Mouse (Mus musculus): ENCODE measurements around the gene Tmem169. TPM values are rescaled to one million over a fixed set of nuclear protein-coding genes. Genes with fewer than 3 reads are reported as not detected.

Tmem169 gene
- polyA plus RNA-seq, 1 experiment from 2014 or later: 4.7 TPM

DNA sequence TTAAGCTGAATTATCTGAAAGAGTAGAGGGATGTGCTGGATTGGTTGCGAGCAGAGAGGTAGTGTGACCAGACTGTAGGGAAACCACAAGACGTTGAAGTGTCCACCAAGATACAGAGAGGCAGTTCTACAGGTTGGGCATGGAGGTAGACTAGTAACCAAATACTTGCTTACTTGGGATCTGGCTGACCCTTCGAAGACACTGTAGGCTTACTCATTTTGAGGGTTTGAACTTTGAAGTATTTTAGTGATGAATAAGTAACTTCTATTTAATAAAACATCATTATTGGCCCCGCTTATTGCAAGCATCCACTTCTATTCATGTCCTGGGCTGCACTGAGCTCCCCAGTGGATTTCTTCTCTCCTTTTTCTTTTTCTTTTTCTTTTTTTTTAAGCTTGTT lies 7.3 kb downstream of the Tmem169 start:
- WGBS: 95% methylated on average over 4 of the region's 4 CpGs
- no peak for DNase-seq (ENCODE audit: low spot score)
- Histone ChIP-seq H3K27me3 (ENCODE audit: low read depth, poor library complexity, severe bottlenecking) (no peaks in the 10 kb centered on the region), H3K4me1 (peaks cover 8% of the 10 kb centered on the region), H3K9me3 (replicated peaks) (no peaks in the 10 kb centered on the region), H3K4me3 (no peak overlapping the region), H3K27ac (no peak overlapping the region), H3K36me3 (no peaks in the 10 kb centered on the region)

GRCm38 (mm10) chr1:72291925-72292324 lies 7.8 kb downstream of the Tmem169 start:
- no peak overlapping the region for H3K4me3 ChIP-seq
- H3K36me3 ChIP-seq: no peaks in the 10 kb centered on the region
- H3K27me3 ChIP-seq (ENCODE audit: low read depth, poor library complexity, severe bottlenecking): no peaks in the 10 kb centered on the region
- WGBS: 88% methylated on average over 2 of the region's 2 CpGs
- H3K27ac ChIP-seq: no peak overlapping the region
- peaks cover 3% of the 10 kb centered on the region for H3K4me1 ChIP-seq
- H3K9me3 ChIP-seq (replicated peaks): no peaks in the 10 kb centered on the region
- no peak for DNase-seq (ENCODE audit: low spot score)

GRCm38 (mm10) chr1:72293869-72294663 lies 9.9 kb downstream of the Tmem169 start:
- H3K27ac ChIP-seq: no peak overlapping the region
- H3K36me3 ChIP-seq: no peaks in the 10 kb centered on the region
- WGBS: 73% methylated on average over 4 of the region's 4 CpGs
- H3K4me3 ChIP-seq: no peak overlapping the region
- H3K27me3 ChIP-seq (ENCODE audit: low read depth, poor library complexity, severe bottlenecking): no peaks in the 10 kb centered on the region
- H3K4me1 ChIP-seq: no peaks in the 10 kb centered on the region
- H3K9me3 ChIP-seq (replicated peaks): no peaks in the 10 kb centered on the region
- DNase-seq (ENCODE audit: low spot score): no peak

GRCm38 (mm10) chr1:72295746-72296145 lies 11.6 kb downstream of the Tmem169 start:
- DNase-seq (ENCODE audit: low spot score): no peak
- no peaks in the 10 kb centered on the region for H3K27me3 ChIP-seq (ENCODE audit: low read depth, poor library complexity, severe bottlenecking)
- H3K9me3 ChIP-seq (replicated peaks): no peaks in the 10 kb centered on the region
- H3K36me3 ChIP-seq: no peaks in the 10 kb centered on the region
- 85% methylated on average over 8 of the region's 8 CpGs for WGBS
- no peak overlapping the region for H3K4me3 ChIP-seq
- H3K27ac ChIP-seq: no peak overlapping the region
- H3K4me1 ChIP-seq: no peaks in the 10 kb centered on the region

DNA sequence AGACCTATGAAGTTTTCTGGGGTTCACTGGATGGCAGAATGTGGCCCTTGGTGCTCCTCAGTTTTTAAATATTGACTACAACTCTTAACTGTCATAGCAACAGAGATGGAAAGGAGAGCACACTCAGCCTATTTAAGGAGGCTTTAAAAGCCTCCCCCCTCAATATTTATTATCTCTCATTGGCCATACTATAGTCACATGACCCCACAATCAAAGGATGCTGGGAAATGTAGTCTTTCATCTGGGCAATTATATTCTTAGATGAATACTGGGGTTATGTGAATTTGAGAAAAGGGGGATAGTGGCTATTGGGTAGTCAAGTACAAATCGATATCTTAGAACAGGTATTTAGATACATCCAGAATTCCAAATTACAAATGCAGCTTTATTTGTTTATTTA lies 17.7 kb downstream of the Tmem169 start:
- Histone ChIP-seq H3K27me3 (ENCODE audit: low read depth, poor library complexity, severe bottlenecking) (no peaks in the 10 kb centered on the region), H3K4me3 (no peak overlapping the region), H3K36me3 (no peaks in the 10 kb centered on the region), H3K4me1 (no peaks in the 10 kb centered on the region), H3K9me3 (replicated peaks) (no peaks in the 10 kb centered on the region), H3K27ac (no peak overlapping the region)
- DNase-seq (ENCODE audit: low spot score): no peak
- WGBS: 88% methylated on average over 1 of the region's 1 CpGs

DNA sequence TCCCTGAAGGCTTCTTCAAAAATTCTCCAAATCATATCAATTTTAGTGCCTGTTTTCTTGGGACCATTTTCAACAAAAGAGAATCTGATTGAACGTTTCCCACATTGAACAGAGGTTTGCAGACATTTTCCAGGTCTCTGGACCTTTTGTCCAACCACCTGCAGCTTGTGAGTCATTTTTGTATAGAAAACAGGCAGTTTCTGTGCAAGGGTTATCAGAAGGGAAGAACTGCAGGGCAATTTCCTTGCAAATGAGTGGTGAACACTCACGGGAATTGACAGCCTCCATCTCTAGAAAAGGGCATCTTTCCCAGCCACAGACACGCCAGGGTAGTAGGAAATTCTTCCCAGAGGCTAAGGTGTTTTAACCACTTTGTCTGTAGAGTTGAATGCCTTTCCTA lies 22.1 kb downstream of the Tmem169 start:
- no peaks in the 10 kb centered on the region for H3K27me3 ChIP-seq (ENCODE audit: low read depth, poor library complexity, severe bottlenecking)
- H3K4me3 ChIP-seq: no peak overlapping the region
- H3K4me1 ChIP-seq: peaks cover 28% of the 10 kb centered on the region
- DNase-seq (ENCODE audit: low spot score): no peak
- H3K36me3 ChIP-seq: peaks cover 7% of the 10 kb centered on the region
- peak overlapping the region; percentile 95; the same call in 1 of the 2 replicates for H3K27ac ChIP-seq
- H3K9me3 ChIP-seq (replicated peaks): no peaks in the 10 kb centered on the region
- 77% methylated on average over 3 of the region's 3 CpGs for WGBS

GRCm38 (mm10) chr1:72306679-72307181 lies 22.6 kb downstream of the Tmem169 start:
- H3K27me3 ChIP-seq (ENCODE audit: low read depth, poor library complexity, severe bottlenecking): no peaks in the 10 kb centered on the region
- peaks cover 11% of the 10 kb centered on the region for H3K36me3 ChIP-seq
- no peaks in the 10 kb centered on the region for H3K9me3 ChIP-seq (replicated peaks)
- 3% methylated on average over 11 of the region's 11 CpGs for WGBS
- H3K4me1 ChIP-seq: peaks cover 28% of the 10 kb centered on the region
- peak overlapping the region; percentile 95 for H3K27ac ChIP-seq
- H3K4me3 ChIP-seq: peak overlapping the region; percentile 65
- DNase-seq (ENCODE audit: low spot score): no peak

DNA sequence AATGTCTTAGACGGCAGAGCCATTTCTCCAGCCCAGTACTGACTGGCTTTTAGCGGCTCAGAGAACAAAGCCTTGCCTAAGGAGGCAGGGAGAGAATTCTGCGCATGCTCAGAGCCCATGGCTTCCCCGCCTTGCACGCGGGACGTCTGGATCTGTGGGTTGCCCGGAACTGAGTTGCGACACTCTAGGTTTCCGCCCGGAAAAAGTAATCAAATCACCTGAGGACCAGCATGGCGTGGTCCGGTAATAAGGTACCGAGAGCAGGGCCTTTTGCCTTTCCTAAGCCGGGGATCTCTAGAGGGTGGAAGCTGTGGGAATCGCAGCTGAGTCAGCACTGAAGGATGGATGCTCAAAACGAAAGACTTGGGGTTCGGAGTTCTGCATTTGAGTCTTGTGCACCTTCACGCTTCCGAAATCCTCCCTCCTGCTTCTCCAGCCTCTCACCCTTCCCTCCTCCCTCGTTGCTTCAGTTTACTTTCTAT lies 23.2 kb downstream of the Tmem169 start, which contains the start of gene Xrcc5:
Gene Xrcc5, plus strand, starts transcription at position 105 of the 482 bp plus-strand sequence.
- no peaks in the 10 kb centered on the region for H3K9me3 ChIP-seq (replicated peaks)
- peaks cover 18% of the 10 kb centered on the region for H3K36me3 ChIP-seq
- 1% methylated on average over 21 of the region's 21 CpGs for WGBS
- peak; percentile 92 for DNase-seq (ENCODE audit: low spot score)
- H3K27me3 ChIP-seq (ENCODE audit: low read depth, poor library complexity, severe bottlenecking): no peaks in the 10 kb centered on the region
- H3K4me1 ChIP-seq: peaks cover 28% of the 10 kb centered on the region
- peak within 1 kb of the TSS; percentile 65 for H3K4me3 ChIP-seq
- H3K27ac ChIP-seq: peak within 1 kb of the TSS; percentile 95

DNA sequence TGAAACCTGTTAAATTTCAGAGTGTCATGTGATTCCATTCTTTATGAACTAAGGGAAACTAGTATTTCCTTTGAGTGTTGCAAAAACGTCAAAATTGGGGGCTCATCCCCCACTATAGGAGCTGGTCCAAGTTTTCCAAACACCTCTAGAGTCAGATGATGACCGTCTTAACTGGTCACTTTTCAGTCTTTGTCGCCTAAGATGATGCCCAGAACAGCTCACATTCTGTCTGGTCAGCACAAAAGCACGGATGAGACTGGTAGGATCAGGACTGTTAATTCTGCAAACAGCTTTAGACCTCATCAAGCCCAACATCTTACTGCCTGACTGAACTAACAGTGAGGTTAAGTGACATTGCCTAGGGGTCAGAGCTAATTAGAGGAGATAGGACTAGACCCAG lies 24.8 kb downstream of the Tmem169 start:
- Histone ChIP-seq H3K36me3 (peaks cover 31% of the 10 kb centered on the region), H3K27me3 (ENCODE audit: low read depth, poor library complexity, severe bottlenecking) (no peaks in the 10 kb centered on the region), H3K4me1 (peaks cover 28% of the 10 kb centered on the region), H3K27ac (peak overlapping the region; percentile 70; the same call in 1 of the 2 replicates), H3K4me3 (peak overlapping the region; percentile 65; the same call in 1 of the 2 replicates), H3K9me3 (replicated peaks) (no peaks in the 10 kb centered on the region)
- WGBS: 71% methylated on average over 4 of the region's 4 CpGs
- no peak for DNase-seq (ENCODE audit: low spot score)

DNA sequence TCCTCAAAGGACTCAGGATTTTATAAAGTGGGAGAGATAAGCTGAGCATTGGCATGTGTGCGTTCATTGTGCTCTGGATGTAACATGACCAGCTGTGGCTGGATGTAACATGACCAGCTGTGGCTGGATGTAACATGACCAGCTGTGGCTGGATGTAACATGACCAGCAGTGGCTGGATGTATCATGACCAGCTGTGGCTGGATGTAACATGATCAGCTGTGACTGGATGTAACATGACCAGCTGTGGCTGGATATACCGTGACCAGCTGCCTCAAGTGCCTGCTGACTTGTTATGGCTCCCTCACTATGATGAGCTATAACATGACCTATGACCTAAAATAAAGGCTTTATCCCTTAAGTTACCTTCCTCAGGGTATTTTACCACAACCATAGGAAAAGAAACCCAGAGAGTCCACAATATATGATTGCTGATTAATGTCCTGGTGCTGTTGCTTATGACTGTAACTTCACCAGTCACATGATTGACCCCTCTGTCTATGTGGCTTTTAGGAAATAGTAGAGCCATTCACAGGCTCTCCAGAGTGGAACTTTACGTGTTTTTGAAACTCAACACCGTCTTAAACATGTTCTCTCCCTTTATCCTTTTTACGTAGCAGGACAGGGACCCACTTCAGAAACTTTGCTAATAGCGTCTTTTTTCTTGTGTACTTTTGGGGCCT lies 25.7 kb downstream of the Tmem169 start:
- peak overlapping the region; percentile 70 for H3K27ac ChIP-seq
- no peaks in the 10 kb centered on the region for H3K27me3 ChIP-seq (ENCODE audit: low read depth, poor library complexity, severe bottlenecking)
- H3K4me1 ChIP-seq: peaks cover 28% of the 10 kb centered on the region
- H3K36me3 ChIP-seq: peaks cover 37% of the 10 kb centered on the region
- H3K4me3 ChIP-seq: 0 out of 2 replicates have a peak overlapping the region, but pooled peaks have one; percentile 2
- no peaks in the 10 kb centered on the region for H3K9me3 ChIP-seq (replicated peaks)
- peak; percentile 74 for DNase-seq (ENCODE audit: low spot score)
- 56% methylated on average over 6 of the region's 6 CpGs for WGBS

DNA sequence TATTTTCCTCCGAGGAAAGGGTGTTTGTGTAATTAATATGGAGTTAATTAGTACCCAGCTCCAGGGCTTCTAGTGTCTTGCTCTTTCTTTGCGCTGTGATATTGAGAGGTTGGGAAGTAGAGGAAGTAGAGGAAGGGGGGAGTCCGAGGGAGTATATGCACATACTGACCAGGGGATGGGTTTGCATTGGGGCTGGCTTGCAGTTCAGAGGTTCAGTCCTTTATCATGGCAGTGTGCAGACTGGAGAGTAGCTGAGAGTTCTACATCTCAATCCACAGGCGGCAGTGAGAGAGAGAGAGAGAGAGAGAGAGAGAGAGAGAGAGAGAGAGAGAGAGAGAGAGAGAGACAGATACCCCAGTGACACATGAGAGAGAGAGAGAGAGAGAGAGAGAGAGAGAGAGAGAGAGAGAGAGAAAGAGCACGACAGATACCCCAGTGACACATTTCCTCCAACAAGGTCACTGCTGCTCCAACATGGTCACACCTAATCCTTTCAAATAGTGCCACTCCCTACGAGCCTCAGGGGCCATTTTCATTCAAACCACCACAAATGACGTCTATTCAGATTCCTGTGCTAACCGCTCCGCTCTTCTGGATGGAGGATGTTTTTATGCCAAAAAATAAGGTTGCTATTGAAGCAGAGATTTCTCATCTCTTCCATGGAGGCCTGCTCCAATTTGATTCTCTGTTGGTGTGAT lies 28.7 kb downstream of the Tmem169 start:
- Histone ChIP-seq H3K4me3 (no peak overlapping the region), H3K27ac (no peak overlapping the region), H3K36me3 (peaks cover 65% of the 10 kb centered on the region), H3K9me3 (replicated peaks) (no peaks in the 10 kb centered on the region), H3K27me3 (ENCODE audit: low read depth, poor library complexity, severe bottlenecking) (no peaks in the 10 kb centered on the region), H3K4me1 (peaks cover 27% of the 10 kb centered on the region)
- WGBS: 87% methylated on average over 9 of the region's 9 CpGs
- DNase-seq (ENCODE audit: low spot score): no peak

DNA sequence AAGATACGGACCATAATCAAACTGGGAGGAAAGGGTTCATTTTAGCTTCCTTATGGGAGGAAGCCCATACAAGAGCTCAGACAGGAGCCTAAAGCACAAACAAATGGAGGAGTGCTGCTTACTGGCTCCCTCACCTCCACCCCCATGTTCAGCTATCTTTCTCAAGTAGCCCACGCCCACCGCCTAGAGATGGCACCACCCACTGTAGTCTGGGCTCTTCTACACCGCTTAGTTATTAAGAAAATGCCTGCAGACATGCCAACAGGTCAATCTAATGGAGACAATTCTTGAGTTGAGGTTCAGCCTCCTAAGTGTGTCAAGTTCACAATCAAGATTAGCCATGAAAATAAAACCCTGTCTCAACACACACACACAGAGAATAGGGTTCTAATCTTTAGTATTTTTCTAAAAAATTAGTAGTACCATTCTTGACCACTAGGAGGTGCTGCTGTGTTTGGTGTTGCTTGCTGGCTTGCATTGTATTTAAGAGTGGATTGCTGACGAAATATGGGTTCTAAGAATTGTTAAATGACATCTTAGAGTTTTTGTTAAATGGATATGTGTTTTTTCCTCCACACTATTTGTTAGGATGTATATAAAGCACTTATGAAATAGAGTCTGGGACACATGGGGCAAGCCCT lies 29.4 kb downstream of the Tmem169 start:
- Histone ChIP-seq H3K36me3 (peaks cover 72% of the 10 kb centered on the region), H3K4me1 (peaks cover 21% of the 10 kb centered on the region), H3K27ac (no peak overlapping the region), H3K27me3 (ENCODE audit: low read depth, poor library complexity, severe bottlenecking) (no peaks in the 10 kb centered on the region), H3K9me3 (replicated peaks) (no peaks in the 10 kb centered on the region), H3K4me3 (no peak overlapping the region)
- DNase-seq (ENCODE audit: low spot score): no peak
- 88% methylated on average over 5 of the region's 5 CpGs for WGBS
